Mouse (Mus musculus): ENCODE measurements around the gene Fmo1. TPM values are rescaled to one million over a fixed set of nuclear protein-coding genes. Genes with fewer than 3 reads are reported as not detected.

The Fmo1 gene
- total RNA-seq, 2 experiments from 2014 or later: 36.2 to 53.0 TPM

- intact Hi-C loops (cut with DNase I): loop anchor here (2.0 kb wide), 1 partner anchor 22 kb away; no protein-coding TSS in a partner anchor
- DNase-seq: no peak
These were observed 1.5 kb downstream of the Fmo1 start for GRCm38 (mm10) chr1:162864816-162865492.

- intact Hi-C loops (cut with DNase I): loop anchor here (2.0 kb wide), 1 partner anchor 23 kb away; no protein-coding TSS in a partner anchor
- DNase-seq: no peak
These were observed 2.1 kb downstream of the Fmo1 start for GRCm38 (mm10) chr1:162864279-162864678.

- intact Hi-C loops (cut with DNase I): no loop called here
These were observed 2.8 kb downstream of the Fmo1 start for GRCm38 (mm10) chr1:162863579-162863978.

GRCm38 (mm10) chr1:162862328-162862727, 4.1 kb downstream of the Fmo1 start:
- DNase-seq: no peak
- intact Hi-C loops (cut with DNase I): no loop called here

More at GRCm38 (mm10) chr1:162863579-162863978, 2.8 kb downstream of the Fmo1 start:
- DNase-seq: no peak

- intact Hi-C loops (cut with DNase I): no loop called here
- no peak for DNase-seq
These were observed 6.3 kb downstream of the Fmo1 start for GRCm38 (mm10) chr1:162859996-162860605.

- DNase-seq: peak in 1 of 2 experiments; percentile 22
- intact Hi-C loops (cut with DNase I): no loop called here
These were observed 6.8 kb downstream of the Fmo1 start for GRCm38 (mm10) chr1:162859545-162859976.

- DNase-seq: peak; percentile 25 to 33
- intact Hi-C loops (cut with DNase I): no loop called here
These were observed 7.7 kb downstream of the Fmo1 start for GRCm38 (mm10) chr1:162858748-162859130.

- DNase-seq: no peak
- intact Hi-C loops (cut with DNase I): no loop called here
These were observed 8.4 kb downstream of the Fmo1 start for GRCm38 (mm10) chr1:162857766-162858747.

- DNase-seq: no peak
These were observed 12.5 kb downstream of the Fmo1 start for GRCm38 (mm10) chr1:162853812-162854482.

GRCm38 (mm10) chr1:162847554-162847953, 18.9 kb downstream of the Fmo1 start:
- no peak for DNase-seq
- intact Hi-C loops (cut with DNase I): no loop called here

More at GRCm38 (mm10) chr1:162853812-162854482, 12.5 kb downstream of the Fmo1 start:
- intact Hi-C loops (cut with DNase I): no loop called here

- intact Hi-C loops (cut with DNase I): no loop called here
- no peak for DNase-seq
These were observed 26.2 kb downstream of the Fmo1 start for GRCm38 (mm10) chr1:162840211-162840610.

GRCm38 (mm10) chr1:162838976-162839375, 27.4 kb downstream of the Fmo1 start:
- intact Hi-C loops (cut with DNase I): no loop called here
- no peak for DNase-seq

GRCm38 (mm10) chr1:162834342-162834741, 32.1 kb downstream of the Fmo1 start:
- DNase-seq: no peak
- intact Hi-C loops (cut with DNase I): no loop called here

- DNase-seq: no peak
- intact Hi-C loops (cut with DNase I): no loop called here
These were observed 33.8 kb downstream of the Fmo1 start for GRCm38 (mm10) chr1:162832574-162832953.

GRCm38 (mm10) chr1:162831838-162832573, 34.4 kb downstream of the Fmo1 start:
- DNase-seq: no peak
- intact Hi-C loops (cut with DNase I): no loop called here

GRCm38 (mm10) chr1:162819280-162819679, 47.1 kb downstream of the Fmo1 start:
- DNase-seq: no peak
- intact Hi-C loops (cut with DNase I): no loop called here

- DNase-seq: no peak
- intact Hi-C loops (cut with DNase I): no loop called here
These were observed 50.9 kb downstream of the Fmo1 start for GRCm38 (mm10) chr1:162815381-162816127.

- no peak for DNase-seq
- intact Hi-C loops (cut with DNase I): loop anchor here (1.0 to 5.0 kb wide), 3 partner anchors 82 to 255 kb away; partner anchors contain the start of gene Fmo2
These were observed 51.5 kb downstream of the Fmo1 start for GRCm38 (mm10) chr1:162814932-162815331.

GRCm38 (mm10) chr1:162813836-162814156, 52.6 kb downstream of the Fmo1 start, which contains the start of gene Fmo4:
Fmo4 (minus strand) TSS chr1:162813972.
- intact Hi-C loops (cut with DNase I): loop anchor here (1.0 to 5.0 kb wide), 3 partner anchors 84 to 257 kb away; partner anchors contain the start of gene Fmo2
- peak; percentile 30 to 62 for DNase-seq

Measured in heart, postnatal 36 days (tissue).